In the genomic region with DNA sequence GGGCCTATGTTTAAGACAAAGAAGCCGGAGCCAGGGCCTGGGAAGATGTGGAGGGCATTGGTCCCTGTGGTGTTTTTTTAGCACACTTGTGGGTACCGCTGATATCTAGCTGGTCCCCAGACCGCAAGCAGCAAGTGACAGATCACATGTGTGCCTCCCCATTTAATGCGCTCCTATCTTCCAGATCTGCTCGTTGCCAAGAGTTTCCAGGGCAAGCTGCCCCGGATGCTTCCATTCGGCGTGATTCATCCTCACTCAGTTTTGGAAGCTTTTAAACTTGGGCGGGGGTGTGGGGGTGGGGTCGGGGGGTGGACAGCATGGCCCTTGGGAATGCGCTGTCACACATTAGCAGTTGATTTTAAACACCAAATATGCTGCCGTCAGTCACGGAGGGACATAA, we compare ENCODE assay signal across 17 mouse cellular contexts. TPM values are rescaled to one million over a fixed set of nuclear protein-coding genes. Genes with fewer than 3 reads are reported as not detected.
DNase-seq lines count a peak whose midpoint lies in the region.
"Had no signal": no experiment of that assay in that cellular context is flagged by ENCODE, and none has a peak within 500 bp of the region (broad histone marks: within the 10 kb centered on the region; RNA-seq: fewer than 3 reads in every experiment).

No protein-coding gene starts in this region.

- peak; percentile 27 for DNase-seq in gastrocnemius, adult 18-20 months (ENCODE audit: low spot score)
- DNase-seq in gastrocnemius, adult 8-10 months (ENCODE audit: low spot score in 2 of 2), result no peak
- peak; percentile 52 for DNase-seq in brain, adult 2 months (ENCODE audit: low read depth, low spot score)
- peak; percentile 32 for DNase-seq in gastrocnemius, postnatal 14 days
- DNase-seq in skeletal muscle tissue, adult 2 months (ENCODE audit: low read depth, low spot score), result peak; percentile 21
- no peak for DNase-seq in heart, adult 18-20 months
- no peak for DNase-seq in urinary bladder, adult 18-20 months (ENCODE audit: low spot score in 2 of 2)
- DNase-seq: adrenal gland, postnatal 25 days; cerebellum, adult 9-10 months; kidney, adult 8-10 months; kidney, postnatal 4 days; lung, postnatal 4 days; midbrain, embryonic 14.5 days; right cerebral cortex, postnatal 4 days; thymus, adult 2 months; thymus, postnatal 36 days had no signal

- intact Hi-C loops in gastrocnemius, postnatal 14 days (cut with DNase I; ENCODE audit: low total_unique reads), result no loop called here

RNA-seq across cellular contexts. Expression of a gene that starts 33.3 kb away (rescaled TPM):
- 1 to 10 TPM in 1 of 2 experiments, under 1 TPM in 1; 0.68 to 1.3 TPM for total RNA-seq in gastrocnemius, adult 18-20 months (2021)
- 1 to 10 TPM in 2 of 4 experiments, under 1 TPM in 2; 0.41 to 1.7 (median 1.2) TPM for total RNA-seq in gastrocnemius, adult 8-10 months (2022)
- 1 to 10 TPM; 2.2 to 2.6 TPM for total RNA-seq in gastrocnemius, postnatal 14 days (2021)
- 1 to 10 TPM; 7.6 TPM for total RNA-seq in heart, adult 18-20 months (2021)
- total RNA-seq: monocyte, adult 5-6 weeks had no signal

Comparison
In these comparisons a context has a peak if more than half of its experiments do, and no peak if none do; other contexts are left out.
1. DNase-seq: peak in gastrocnemius, adult 18-20 months (single experiment), brain, adult 2 months (single experiment), gastrocnemius, postnatal 14 days (single experiment) and skeletal muscle tissue, adult 2 months (single experiment); none in gastrocnemius, adult 8-10 months (0 of 2), heart, adult 18-20 months (0 of 2) and urinary bladder, adult 18-20 months (0 of 2).